Mouse (Mus musculus): ENCODE data around the gene Hdgfl3.
A peak's percentile ranks its signal among the peaks of the same experiment; 100 is the strongest.

The Hdgfl3 gene

DNA sequence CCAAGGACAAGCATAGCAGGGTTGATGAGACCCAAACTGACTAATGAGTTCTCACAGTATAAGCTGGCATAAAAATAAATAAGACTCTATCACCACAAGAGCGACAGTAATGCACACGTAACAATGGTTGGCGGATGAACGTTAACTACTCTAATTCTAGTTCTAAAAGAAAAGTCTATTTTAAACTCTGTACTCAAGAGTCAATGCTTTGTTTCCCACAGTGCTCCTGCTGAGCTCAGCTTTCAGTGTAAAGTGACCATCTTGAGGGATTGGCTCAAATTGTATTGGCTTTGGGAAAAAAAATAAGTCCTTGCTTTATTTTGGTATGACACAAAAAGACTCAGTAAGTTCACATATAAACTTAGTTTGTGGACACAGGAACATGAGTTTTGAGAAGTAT lies 49.1 kb downstream of the Hdgfl3 start:
- DNase-seq = no peak

DNA sequence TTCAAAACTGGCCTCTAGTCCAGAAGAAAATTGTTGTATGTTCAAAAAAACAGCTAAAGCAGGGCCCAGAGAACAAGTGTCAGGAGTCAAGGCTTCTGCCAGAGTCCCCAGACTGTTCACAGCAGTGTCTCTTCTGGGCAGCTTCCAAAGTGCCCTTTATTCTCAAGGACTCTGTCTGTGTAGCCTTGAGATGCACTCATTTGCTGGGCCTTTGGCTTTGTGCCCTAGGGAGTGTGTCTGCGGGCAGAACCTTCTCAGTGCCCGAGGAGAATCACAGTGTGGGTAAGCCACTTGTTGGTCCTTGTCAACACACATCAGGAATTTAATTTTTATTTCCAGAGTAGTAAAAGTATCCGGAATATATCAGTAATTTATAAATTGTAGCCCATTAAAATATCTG lies 52.7 kb downstream of the Hdgfl3 start:
- DNase-seq = no peak

DNA sequence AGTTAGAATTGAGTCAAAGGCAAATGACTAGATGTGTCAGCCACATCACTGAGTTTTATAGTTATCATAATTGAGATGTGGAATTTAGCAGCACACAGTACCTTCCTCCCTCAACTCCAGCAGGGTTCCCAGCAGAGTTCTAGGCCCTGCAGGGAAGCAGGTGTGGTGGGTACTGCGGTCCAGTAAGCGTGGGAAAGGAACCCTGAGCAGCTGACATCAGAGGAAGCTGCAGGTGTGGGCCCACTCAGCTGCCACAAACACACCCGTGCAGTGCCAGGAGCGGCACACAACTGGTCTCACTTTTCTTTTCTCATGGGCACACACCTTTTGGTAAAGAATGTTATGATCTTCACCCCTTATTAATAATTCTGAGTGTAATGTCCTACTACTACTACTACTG lies 53.5 kb downstream of the Hdgfl3 start:
- no peak for DNase-seq

DNA sequence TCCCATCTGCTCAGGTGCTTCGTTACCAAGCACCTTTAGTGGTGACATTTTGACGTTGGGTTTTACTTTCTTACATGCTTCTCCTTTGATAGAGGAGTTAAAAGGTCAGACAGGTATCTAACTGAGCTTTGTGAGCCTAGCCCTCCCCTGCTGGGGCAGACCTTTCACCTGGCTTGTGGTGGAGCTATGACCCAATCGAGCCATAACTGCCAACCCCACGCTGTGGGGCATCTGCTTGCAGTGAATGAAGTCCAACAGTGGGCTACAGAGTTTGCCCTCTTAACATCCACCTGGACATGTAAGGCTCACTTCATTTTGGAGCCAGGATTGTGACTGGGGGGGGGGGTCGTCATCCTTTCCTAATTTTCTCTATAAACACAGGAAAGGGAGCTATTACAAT lies 54.0 kb downstream of the Hdgfl3 start:
- DNase-seq = no peak

DNA sequence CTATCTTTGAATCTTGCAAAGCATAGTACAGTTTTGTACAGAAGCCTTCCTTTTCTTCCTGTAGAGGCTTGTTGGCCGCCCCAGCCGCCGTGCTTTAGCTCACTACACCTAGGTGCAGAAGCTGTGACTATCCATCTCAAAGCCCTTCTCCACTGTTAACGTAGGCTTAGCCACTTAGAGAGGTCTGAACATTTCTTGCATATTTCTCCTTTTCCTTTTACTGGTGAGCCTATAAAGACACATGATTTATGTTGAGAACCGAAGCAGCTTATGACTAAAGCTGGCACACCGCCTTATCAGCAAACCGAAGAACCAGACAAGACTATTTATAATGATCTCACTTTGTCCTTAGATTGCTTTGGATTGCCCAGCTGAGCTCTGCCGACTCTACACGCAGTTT lies 58.9 kb downstream of the Hdgfl3 start:
- DNase-seq = no peak

DNA sequence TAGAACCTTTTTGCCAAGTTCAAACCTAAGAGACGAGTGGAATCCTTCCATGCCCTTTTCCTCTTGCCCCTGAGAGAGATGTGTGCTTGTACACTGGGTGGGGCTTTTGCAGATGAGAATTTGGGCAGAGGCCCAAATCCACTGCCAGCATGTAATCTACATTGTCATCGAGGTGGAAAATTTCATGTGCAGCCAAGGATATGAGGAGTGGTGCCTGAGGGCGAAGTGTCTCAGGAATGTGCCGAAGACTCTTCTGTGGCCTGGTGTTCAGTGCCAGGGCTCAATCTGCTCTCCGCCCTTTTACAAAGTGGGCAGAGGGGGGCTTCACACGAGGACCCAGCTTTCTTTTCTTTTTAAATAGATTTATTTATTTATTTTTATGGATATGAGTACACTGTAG lies 59.6 kb downstream of the Hdgfl3 start:
- no peak for DNase-seq

DNA sequence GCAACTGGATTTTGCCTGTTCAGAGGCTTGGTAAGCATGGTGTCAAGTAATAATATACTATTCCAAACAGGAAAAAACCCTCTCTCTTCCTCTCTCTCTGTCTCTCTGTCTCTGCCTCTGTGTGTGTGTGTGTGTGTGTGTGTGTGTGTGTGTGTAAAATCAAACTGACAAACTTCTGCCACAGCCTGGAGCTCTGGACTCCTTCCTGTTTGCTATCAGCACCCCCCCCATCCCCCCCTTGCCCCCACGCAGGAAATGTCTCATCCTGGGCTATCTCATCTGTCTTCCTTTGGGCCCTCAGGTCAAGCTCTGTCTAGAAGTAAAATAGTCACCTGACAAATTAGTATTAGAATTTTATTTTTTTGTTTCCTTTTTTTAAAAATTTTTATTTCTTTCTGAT lies 60.5 kb downstream of the Hdgfl3 start:
- no peak for DNase-seq

DNA sequence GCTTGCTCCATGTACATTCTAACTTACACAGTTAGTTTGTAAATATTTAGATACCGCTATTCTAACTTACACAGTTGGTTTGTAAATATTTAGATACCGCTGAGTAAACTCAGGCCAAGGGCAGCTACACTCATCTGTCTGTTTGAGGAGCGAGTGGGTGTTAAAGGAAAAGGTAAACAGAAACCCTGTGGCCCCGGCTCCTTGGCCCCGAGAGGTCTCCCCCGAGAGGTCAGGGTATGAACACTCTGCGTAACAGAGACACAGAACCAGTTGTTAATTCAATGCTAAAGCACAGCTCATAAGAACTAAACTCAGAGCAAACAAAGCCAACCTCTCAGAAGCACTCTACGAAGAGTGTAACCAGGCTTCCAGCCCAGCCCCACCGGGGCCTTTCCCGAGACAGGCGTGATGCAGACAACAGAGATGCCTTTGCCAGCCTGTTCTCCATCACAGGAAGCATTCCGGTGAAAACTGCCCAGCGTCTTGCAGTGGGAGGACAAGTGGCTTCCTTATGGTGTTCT lies 61.7 kb downstream of the Hdgfl3 start:
- DNase-seq = no peak

DNA sequence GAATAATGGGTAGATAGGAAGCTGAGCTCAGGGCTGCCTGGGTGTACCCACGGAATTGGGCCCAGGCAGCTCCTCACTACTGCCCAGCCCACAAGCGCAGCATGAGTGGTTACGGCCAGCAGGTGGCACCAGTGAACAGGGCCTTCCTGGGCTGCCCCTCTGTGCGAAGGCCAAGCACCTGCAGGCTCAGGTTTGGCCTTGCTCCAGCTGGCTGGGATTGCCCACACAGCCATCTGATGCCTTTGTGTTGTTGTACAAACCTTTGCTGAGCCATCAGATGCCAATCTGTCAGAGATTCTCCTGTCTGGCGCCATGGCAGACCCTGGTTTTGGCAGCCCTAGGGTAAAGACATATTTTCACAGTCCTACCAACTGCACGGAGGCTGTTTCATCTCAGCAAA lies 66.1 kb downstream of the Hdgfl3 start:
- peak; percentile 70 for DNase-seq

DNA sequence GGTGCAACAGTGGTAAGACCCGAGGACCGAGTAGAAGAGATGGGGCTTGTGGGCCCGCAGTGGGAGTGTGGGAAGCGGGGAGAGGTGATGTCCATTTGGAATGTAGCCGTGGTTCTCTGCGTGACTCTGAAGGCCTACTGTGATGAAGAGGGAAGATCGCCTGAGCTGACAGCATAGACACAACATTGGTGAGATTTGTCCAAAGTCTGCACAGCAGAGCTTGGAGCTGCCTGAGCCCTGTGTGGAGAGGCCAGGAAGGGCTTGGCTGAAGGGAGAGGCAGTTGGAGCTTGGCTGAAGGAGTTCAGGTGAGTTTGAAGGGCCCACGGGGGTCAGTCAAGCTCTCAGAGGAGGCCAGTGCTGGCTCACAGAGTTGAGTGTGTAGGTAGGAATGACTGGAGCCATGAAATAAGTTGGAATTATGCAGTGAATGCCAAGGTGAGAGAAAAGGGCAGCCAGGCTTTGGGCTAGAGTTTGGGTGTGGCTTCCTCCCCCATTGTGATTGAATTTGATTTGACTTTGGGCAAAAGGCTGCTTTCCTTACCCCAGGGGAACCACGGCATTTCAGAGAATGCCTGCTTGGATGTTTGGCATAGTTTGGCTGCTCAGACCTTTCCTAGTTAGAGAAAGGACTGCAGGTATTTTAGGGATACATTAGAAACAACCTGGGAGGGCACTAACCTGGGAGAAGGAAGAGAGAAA lies 66.9 kb downstream of the Hdgfl3 start:
- no peak for DNase-seq

DNA sequence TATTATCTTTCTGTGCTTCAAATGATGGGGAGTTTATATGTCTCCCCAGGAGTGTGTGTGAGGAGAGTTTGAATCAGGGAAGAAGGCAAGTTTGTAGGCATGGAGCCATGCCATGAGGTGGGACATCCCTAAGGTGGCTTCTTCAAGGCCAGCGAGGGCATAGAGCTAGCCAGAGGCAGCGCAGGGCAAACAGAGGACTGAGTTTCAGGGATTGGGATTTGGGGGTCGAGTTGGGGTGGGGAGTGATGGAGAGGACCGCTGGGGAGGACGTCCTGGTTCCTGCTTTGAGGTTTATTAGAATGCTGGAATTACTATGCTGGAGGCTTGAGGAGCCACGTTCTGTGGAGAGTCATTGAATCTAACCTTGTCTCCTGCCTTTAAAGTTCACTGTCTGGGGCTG lies 68.3 kb downstream of the Hdgfl3 start:
- no peak for DNase-seq

DNA sequence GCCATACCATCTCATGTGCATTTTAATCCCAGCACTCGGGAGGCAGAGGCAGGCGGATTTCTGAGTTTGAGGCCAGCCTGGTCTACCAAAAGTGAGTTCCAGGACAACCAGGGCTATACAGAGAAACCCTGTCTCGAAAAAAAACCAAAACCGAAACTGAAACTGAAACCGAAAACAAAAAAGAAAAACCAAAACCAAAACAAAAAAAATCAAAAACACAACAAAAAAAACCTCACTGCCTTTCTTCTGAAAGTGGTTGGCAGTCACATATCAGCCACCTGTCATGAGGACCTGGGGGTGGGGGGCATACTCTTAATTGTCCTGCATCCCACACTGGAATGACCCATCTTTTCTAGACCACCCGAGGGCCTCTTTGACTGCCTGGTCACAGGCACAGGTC lies 69.7 kb downstream of the Hdgfl3 start:
- no peak for DNase-seq

DNA sequence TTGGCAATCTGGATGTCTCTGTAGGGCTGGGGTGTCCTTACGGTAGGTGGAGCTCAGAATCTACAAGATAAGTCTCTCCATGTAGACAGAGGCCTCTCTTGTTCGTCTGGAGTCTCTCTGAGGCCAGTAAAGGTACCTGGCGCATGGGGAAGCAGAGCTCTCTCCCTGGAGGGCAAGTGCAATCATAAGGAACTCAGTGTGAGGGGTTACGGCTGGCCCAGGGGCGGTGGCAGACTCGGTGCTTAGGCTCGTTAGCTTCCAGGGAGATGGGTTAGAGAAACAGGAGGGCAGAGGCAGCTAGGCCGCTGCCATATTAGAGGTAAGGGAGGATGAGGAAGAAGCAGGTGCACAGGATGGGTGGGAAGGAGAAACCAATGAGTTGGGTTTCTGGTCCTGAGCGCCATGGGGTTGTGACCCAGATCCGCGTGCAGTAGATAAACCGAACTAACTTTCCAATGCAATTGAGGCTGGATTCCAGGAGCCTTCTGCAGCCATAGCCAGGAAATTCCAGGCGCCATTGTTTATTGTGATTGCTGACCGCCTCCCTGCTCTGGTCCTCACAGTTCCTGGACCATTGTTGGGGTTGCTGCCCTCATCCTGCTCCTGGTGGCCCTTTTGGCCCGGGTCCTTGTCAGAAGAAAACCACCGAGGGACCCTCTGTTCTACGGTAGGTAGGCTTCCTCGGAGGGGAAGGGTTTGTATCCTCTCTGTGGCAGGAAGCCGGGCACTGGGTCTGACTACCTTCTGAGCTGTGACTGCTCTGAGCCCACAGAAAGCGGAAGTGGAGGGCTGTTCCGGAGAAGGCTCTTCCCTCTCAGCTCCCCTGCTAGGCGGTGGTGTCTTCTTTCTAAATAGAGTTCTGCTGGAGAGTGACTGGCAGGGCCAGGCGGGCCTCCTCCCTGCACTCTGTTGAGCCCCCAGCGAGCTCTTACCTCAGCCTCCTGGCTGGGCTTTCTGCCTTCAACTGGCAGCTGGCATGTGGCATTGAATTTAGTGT lies 71.4 kb downstream of the Hdgfl3 start:
- peak; percentile 63 for DNase-seq

DNA sequence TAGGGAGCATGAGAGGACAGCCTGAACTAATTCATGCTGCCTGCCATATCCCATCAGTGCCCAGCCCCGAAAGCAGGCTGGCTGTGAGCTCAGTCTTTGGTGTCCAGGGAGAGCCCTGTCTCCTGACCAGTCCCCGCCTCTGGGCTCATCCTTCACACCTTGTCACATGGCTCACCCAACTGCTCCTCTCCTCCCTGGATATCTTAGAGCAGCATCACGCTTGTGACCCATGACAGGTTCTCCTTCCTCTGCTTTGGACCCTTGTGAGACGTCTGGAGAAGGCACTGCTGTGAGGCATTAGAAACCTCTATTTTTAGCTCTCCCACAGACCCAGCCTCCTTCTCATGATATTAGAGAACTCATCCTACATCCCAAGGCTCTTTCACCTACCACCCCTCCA lies 72.4 kb downstream of the Hdgfl3 start:
- no peak for DNase-seq

DNA sequence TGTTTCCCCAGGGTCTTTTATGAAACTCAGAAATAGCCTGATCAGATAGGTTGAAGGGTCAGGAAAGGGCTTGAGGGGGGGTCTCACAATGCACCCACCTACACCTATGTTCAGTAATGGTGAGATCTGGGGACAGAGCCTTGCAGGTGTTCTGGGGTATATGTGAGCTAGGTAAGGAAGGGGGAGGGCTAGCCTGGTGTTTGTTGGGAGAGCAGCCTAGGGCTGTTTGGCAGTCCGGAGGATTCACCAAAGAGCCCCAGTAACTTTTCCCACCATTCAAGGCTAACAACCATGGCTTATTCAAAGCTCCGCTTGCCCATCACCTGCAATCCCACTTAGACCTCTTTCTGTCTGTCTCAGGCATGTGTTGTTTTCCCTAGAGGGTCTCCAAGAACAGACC lies 72.8 kb downstream of the Hdgfl3 start:
- no peak for DNase-seq

DNA sequence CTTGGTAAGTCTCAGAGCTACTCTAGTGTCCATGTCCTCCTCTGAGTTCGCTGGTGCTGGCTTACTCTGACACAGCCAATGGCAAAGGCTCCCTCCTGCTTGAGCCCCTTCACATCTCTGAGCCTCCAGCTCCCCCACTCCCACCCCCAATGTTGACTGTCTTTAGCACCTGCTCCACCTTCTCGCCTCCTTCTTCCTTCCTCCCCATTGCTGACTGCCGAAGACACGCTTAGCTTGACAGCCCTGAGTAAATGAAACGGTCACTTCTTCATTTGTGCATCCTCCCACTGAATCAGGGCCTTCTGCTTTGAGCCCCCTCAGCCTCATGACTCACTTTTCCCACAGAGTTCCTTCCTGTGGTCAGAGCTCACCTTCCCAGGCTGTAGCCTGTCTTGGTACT lies 73.3 kb downstream of the Hdgfl3 start:
- DNase-seq = no peak

DNA sequence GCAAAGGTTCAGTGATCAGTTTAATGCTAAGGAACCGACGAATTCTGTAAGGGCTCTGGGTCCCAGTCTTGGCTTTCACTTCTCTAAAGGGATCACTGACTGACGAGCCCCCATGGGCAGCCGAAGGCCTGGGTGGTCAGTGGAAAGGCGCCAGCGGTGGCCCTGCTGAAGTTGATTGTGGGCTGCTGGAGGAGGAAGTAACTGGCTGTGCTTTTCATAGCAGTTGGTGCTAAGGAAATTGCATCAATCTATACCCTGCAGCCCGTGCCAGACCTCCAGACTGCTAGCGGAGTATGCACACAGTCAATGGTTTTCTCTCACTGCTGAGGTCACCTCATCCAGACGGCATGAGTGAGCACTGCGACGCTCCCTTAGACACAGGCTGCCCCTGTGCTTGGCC lies 74.2 kb downstream of the Hdgfl3 start:
- peak; percentile 86 for DNase-seq

DNA sequence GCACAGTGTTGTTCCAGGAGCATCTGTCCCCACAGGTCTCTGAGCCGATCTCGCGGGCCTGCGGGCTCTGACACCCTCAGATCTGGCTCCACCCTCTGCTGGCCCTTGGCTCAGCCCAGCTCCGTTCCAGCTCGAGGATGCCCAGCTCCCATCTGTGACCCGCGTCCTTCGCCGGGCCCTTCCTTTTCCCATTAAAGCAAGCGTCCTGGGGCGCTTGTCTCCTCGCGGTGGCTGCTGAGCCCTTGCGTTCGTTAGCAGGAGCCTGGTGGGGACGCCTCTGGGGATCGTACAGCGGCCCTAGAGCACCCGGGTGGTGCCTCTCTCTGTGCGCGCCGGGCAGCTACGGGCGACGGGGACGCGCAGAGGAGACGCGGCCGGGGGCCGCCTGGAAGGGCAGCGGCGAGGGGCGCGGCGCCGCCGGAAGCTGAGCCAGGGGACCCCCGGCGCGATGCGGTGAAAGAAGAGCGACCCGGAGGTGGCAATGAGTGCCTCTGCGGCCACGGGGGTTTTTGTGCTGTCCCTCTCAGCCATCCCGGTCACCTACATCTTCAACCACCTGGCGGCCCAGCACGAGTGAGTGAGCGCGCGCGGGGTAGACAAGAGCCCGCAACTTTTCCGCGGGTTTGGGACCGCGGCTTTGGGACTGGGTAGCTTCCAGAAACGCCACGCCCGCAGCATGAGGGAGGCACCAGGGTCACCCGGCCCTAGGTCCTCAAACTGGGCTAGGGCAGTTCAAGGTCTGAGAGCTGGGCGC lies 75.1 kb downstream of the Hdgfl3 start, which contains the start of gene Tm6sf1:
Gene Tm6sf1, plus strand, starts transcription at position 34 of the 754 bp plus-strand sequence.
- DNase-seq = no peak

DNA sequence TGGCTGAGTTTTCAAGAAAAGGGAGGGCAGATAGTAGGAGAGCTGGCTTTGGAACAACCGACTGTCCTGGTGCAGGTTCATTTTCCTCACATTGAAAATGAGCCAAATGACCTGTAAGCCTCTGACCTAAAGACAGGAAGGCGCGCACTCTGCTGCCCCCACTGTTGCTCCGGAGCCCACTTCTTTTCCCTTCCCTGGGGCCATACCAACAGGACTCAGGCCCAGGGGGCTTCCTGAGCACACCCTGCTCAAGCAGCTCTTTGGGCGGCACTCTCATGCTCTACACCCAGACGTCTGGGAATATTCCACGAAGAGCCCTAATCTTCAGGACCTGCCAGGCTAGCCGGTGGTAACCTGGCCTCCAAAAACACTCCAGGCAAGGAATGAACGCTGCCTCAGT lies 76.0 kb downstream of the Hdgfl3 start:
- no peak for DNase-seq

DNA sequence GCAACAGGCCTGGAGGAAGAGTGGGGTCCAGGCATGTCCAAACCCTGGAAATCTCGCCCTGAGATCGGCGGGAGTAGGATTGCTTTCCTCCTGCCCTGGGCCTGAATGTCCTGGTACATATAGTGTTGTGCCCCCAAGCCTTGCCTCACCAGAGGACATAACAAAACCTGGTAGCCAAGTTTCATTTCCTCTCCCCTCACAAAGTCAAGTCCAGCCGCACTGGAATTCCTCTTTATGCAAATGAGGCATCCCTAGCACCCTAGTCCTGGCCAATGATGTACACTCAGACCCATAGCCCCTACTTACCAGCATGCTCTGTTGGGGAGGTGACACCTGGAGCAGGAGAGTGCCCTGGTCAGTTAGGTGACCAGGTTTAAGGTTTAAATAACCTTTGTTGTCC lies 78.1 kb downstream of the Hdgfl3 start:
- DNase-seq = no peak

DNA sequence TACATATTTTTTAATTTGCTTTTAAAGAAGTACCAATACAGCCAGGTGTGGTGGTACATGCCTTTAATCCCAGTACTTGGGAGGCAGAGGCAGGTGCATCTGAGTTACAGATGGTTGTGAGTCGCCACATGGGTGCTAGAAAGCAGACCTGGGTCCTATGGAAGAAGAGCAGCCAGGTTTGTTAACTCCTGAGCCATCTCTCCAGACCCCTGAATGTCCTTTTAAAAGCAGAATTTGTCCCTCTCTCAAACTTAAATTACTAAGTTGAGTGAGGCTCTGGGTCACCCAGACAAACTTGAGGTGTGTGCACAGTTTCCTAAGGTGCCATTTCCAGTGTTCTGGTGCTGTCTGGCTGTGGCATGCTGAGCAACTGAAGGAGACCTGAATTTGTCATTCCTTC lies 78.6 kb downstream of the Hdgfl3 start, which contains the start of gene Gm10160:
Gene Gm10160, minus strand, starts transcription at position 101 of the 400 bp plus-strand sequence.
- no peak for DNase-seq

DNA sequence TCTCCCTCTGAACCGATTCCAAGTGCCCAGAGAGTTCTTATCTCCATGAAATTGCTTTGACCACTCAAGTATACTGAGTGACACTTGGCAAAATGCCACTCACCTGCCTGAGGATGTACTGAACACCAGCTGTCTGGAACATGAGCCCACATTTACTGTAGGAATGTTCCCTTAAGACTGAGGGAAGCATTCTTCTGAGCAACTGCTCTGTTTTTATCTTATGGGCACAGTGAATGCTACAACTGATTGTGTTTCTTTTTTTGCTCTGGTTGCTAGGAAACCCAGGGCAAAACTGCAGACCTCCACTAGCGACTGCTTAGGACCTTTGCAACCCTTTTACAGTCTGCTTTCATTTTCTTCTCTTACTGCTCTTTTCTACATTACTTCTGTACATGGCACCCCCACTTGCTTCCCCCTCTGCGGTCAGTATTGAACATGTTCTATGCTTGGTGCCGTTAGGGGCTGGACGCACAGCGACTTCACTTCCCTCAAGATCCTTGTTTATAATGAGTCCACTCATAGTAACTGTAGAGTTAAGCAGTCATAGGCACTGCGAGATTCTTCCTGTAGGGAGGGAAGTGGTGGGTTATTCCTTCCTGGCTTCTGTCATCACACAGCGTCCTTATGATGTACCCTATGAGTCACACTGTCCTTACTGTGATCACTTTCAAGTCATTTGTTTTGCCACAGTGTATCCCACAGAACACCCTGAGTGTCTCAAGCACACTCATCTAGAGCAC lies 79.5 kb downstream of the Hdgfl3 start:
- DNase-seq = no peak
